Mouse (Mus musculus) cortical plate, adult 2 months (tissue): ENCODE results near the gene Tbc1d4. TPM values are rescaled to one million over a fixed set of nuclear protein-coding genes. Genes with fewer than 3 reads are reported as not detected.

Experiments
- H3K27ac ChIP-seq: fragments of 200-500 bp; 2 replicates; pipeline ENCODE4 v1.5.1; 2012; ENCODE audit warnings: low read length, control low read depth, inconsistent platforms; ENCODE audit not compliant: insufficient read depth
- H3K4me1 ChIP-seq: fragments of 200-500 bp; 2 replicates; pipeline ENCODE4 v1.6.1; 2011; ENCODE audit warnings: low read length; ENCODE audit not compliant: control insufficient read depth, insufficient read depth
- H3K4me3 ChIP-seq: fragments of 200-500 bp; 2 replicates; pipeline ENCODE4 v1.5.1; 2011; ENCODE audit warnings: mild to moderate bottlenecking, low read length, control low read depth; ENCODE audit not compliant: insufficient read depth
- CTCF ChIP-seq: fragments of 200-500 bp; IDR thresholded peaks from 2 replicates; pipeline ENCODE4 v1.5.1; 2011; ENCODE audit warnings: mild to moderate bottlenecking, control low read depth, low read length; ENCODE audit not compliant: insufficient read depth; ENCODE audit errors: extremely low read depth
- POLR2A ChIP-seq: fragments of 200-500 bp; IDR thresholded peaks from 2 replicates; pipeline ENCODE4 v1.6.1; 2011; ENCODE audit warnings: mild to moderate bottlenecking, low read length, control low read depth; ENCODE audit not compliant: insufficient read depth; ENCODE audit errors: extremely low read depth
- polyA plus RNA-seq: library from polyadenylated mRNA; depleted of rRNA; stranded (reverse); fragments of >200 nt; gene quantifications from 2 replicates; pipeline ENCODE4 v1.2.3, GENCODE M21; 2012; rRNA removed

Gene Tbc1d4
- polyA plus RNA-seq: 6.5 and 8.1 TPM in 2 replicates

- peak; percentile 36 for TF ChIP-seq CTCF
- no peak for TF ChIP-seq POLR2A
- Histone ChIP-seq H3K4me1 (no peaks in the 10 kb centered on the region), H3K27ac (0 out of 2 replicates have a peak within 1 kb of the TSS, but pooled peaks have one; percentile 4), H3K4me3 (peak within 1 kb of the TSS; percentile 61)
Measured at GRCm38 (mm10) chr14:101608519-101609368, at the start of gene Tbc1d4. Tbc1d4 (minus strand) TSS chr14:101609191.

- Histone ChIP-seq H3K27ac (no peak overlapping the region), H3K4me1 (0 out of 2 replicates have a peak, but pooled peaks cover 2% of the 10 kb centered on the region), H3K4me3 (no peak overlapping the region)
- TF ChIP-seq CTCF (no peak), POLR2A (no peak)
Measured at GRCm38 (mm10) chr14:101656307-101656706, 47.3 kb upstream of the Tbc1d4 start.

- Histone ChIP-seq H3K4me1 (0 out of 2 replicates have a peak, but pooled peaks cover 2% of the 10 kb centered on the region), H3K4me3 (peak overlapping the region; percentile 77), H3K27ac (no peak overlapping the region)
- TF ChIP-seq CTCF (no peak), POLR2A (no peak)
Measured at GRCm38 (mm10) chr14:101654526-101654909, 45.5 kb upstream of the Tbc1d4 start.

GRCm38 (mm10) chr14:101653581-101654525 is 44.9 kb upstream of the Tbc1d4 start, which contains the start of gene Uchl3:
Uchl3 (plus strand) TSS chr14:101653967.
- Histone ChIP-seq H3K27ac (peak within 1 kb of the TSS; percentile 86), H3K4me3 (peak within 1 kb of the TSS; percentile 77), H3K4me1 (0 out of 2 replicates have a peak, but pooled peaks cover 2% of the 10 kb centered on the region)
- peak; percentile 83 for TF ChIP-seq CTCF
- 0 out of 2 replicates have a peak, but pooled peaks have one; percentile 13 for TF ChIP-seq POLR2A

- no peak overlapping the region for H3K4me3 ChIP-seq
- TF ChIP-seq POLR2A (no peak), CTCF (no peak)
- H3K4me1 ChIP-seq: 0 out of 2 replicates have a peak, but pooled peaks cover 2% of the 10 kb centered on the region
- H3K27ac ChIP-seq: no peak overlapping the region
Measured at GRCm38 (mm10) chr14:101652571-101652970, 43.6 kb upstream of the Tbc1d4 start.

GRCm38 (mm10) chr14:101650551-101650950 is 41.6 kb upstream of the Tbc1d4 start:
- no peak overlapping the region for H3K4me3 ChIP-seq
- H3K4me1 ChIP-seq: no peaks in the 10 kb centered on the region
- no peak overlapping the region for H3K27ac ChIP-seq
- TF ChIP-seq CTCF (no peak), POLR2A (no peak)

- Histone ChIP-seq H3K4me1 (no peaks in the 10 kb centered on the region), H3K4me3 (no peak overlapping the region), H3K27ac (no peak overlapping the region)
- no peak for TF ChIP-seq CTCF
- TF ChIP-seq POLR2A: no peak
Measured at GRCm38 (mm10) chr14:101644948-101645347, 36.0 kb upstream of the Tbc1d4 start.

- TF ChIP-seq CTCF: no peak
- TF ChIP-seq POLR2A: peak; percentile 78
- Histone ChIP-seq H3K4me3 (peak within 1 kb of the TSS; percentile 55), H3K4me1 (no peaks in the 10 kb centered on the region), H3K27ac (peak within 1 kb of the TSS; percentile 79; the same call in 1 of the 2 replicates)
Measured at GRCm38 (mm10) chr14:101640153-101640843, 31.3 kb upstream of the Tbc1d4 start, which contains the start of gene Commd6. Commd6 (minus strand) TSS chr14:101640686.
